Mouse (Mus musculus) G1E (cell line): ENCODE measurements at regions not wholly inside any gene's neighbourhood (a gene's known extent, or its start where the extent isn't known, plus 50 kb on each side); places are given as distances from the start of the nearest gene placed in this dataset.

Source experiments
- ATAC-seq: 2 replicates; pipeline ENCODE4 v1.8.0; 2016; ENCODE audit warnings: mild to moderate bottlenecking; ENCODE audit not compliant: insufficient number of reproducible peaks, poor library complexity, low FRiP score, severe bottlenecking; ENCODE audit errors: extremely low read depth
- DNase-seq: peaks from one replicate; pipeline ENCODE4 v3.0.0; 2012; ENCODE audit warnings: low spot score
- H3K27me3 ChIP-seq: 2 replicates; pipeline ENCODE4 v1.6.1; 2012; ENCODE audit warnings: mild to moderate bottlenecking, low read length, inconsistent platforms; ENCODE audit not compliant: insufficient read depth
- H3K36me3 ChIP-seq: replicated peaks from 2 replicates; pipeline ENCODE3; 2012; ENCODE audit warnings: mild to moderate bottlenecking, inconsistent platforms
- H3K4me1 ChIP-seq: 2 replicates; pipeline ENCODE4 v1.6.1; 2012; ENCODE audit warnings: low read depth, low read length, inconsistent platforms, mixed read lengths; ENCODE audit not compliant: insufficient read depth
- H3K4me3 ChIP-seq: 2 replicates; pipeline ENCODE4 v1.5.1; 2012; ENCODE audit warnings: low read depth, mild to moderate bottlenecking, inconsistent platforms, low read length, moderate library complexity, mixed read lengths
- H3K9me3 ChIP-seq: replicated peaks from 2 replicates; pipeline ENCODE4 v1.6.1; 2012; ENCODE audit warnings: inconsistent platforms
- CTCF ChIP-seq: IDR thresholded peaks from 2 replicates; pipeline ENCODE4 v1.5.1; 2012; ENCODE audit warnings: low read depth, low read length, inconsistent platforms, mixed read lengths
- GATA1 ChIP-seq: IDR thresholded peaks from 2 replicates; pipeline ENCODE4 v1.6.1; 2012; ENCODE audit warnings: borderline replicate concordance, low read length, inconsistent platforms, mixed read lengths
- GATA2 ChIP-seq: IDR thresholded peaks from 2 replicates; pipeline ENCODE4 v1.6.1; 2012; ENCODE audit warnings: low read depth, low read length, inconsistent platforms, borderline replicate concordance
- POLR2AphosphoS5 ChIP-seq: IDR thresholded peaks from 2 replicates; pipeline ENCODE4 v1.6.1; 2012; ENCODE audit warnings: low read depth, low read length, inconsistent platforms; ENCODE audit not compliant: insufficient replicate concordance
- TAL1 ChIP-seq: conservative IDR thresholded peaks from 2 replicates; pipeline ENCODE4 v1.6.1; 2012; ENCODE audit warnings: low read depth, low read length, inconsistent platforms, mixed read lengths

- TF ChIP-seq POLR2AphosphoS5 (no peak), GATA2 (no peak), TAL1 (no peak), CTCF (no peak), GATA1 (no peak)
- Histone ChIP-seq H3K4me3 (no peak overlapping the region), H3K4me1 (no peaks in the 10 kb centered on the region), H3K36me3 (no peaks in the 10 kb centered on the region), H3K27me3 (no peaks in the 10 kb centered on the region), H3K9me3 (peaks cover 72% of the 10 kb centered on the region)
- ATAC-seq (no peak), DNase-seq (no peak)
Measured at GRCm38 (mm10) chr1:119238463-119238862, 183.6 kb downstream of the Inhbb start.

- H3K36me3 ChIP-seq, result no peaks in the 10 kb centered on the region
- DNase-seq (no peak), ATAC-seq (no peak)
- no peak overlapping the region for H3K4me3 ChIP-seq
- H3K4me1 ChIP-seq, result no peaks in the 10 kb centered on the region
- no peak for TF ChIP-seq POLR2AphosphoS5
- no peak for TF ChIP-seq GATA2
- TF ChIP-seq TAL1, result no peak
- no peak for TF ChIP-seq GATA1
- TF ChIP-seq CTCF, result no peak
- no peaks in the 10 kb centered on the region for H3K27me3 ChIP-seq
- H3K9me3 ChIP-seq, result peaks cover 84% of the 10 kb centered on the region
Measured at GRCm38 (mm10) chr1:119236787-119237186, 183.4 kb upstream of the Gli2 start.

DNA sequence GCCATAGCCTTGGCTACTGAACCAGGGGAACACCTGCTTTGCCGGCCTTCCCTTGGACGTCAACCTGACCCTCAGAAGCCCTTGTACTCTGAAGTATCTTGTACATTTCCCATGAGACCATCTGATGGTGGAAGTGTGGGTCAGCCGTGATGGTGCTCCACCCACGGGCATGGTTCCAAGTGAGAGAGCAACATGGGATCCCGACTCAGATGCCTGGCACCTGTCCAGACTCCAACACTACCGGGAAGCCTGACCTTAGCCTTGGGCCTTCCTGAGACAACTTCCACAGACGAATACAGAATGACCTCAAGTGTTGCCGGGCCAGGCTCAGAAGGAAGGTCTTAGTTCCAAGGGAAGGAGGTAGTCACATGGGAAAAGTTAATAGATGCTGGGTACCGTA lies 181.0 kb upstream of the Gli2 start:
- H3K36me3 ChIP-seq, result no peaks in the 10 kb centered on the region
- no peak overlapping the region for H3K4me3 ChIP-seq
- DNase-seq (no peak), ATAC-seq (no peak)
- TF ChIP-seq POLR2AphosphoS5 (no peak), TAL1 (no peak), GATA2 (no peak)
- peaks cover 91% of the 10 kb centered on the region for H3K9me3 ChIP-seq
- no peaks in the 10 kb centered on the region for H3K4me1 ChIP-seq
- H3K27me3 ChIP-seq, result no peaks in the 10 kb centered on the region

- H3K4me3 ChIP-seq, result no peak overlapping the region
- DNase-seq, result no peak
- no peaks in the 10 kb centered on the region for H3K27me3 ChIP-seq
- H3K4me1 ChIP-seq, result no peaks in the 10 kb centered on the region
- no peak for TF ChIP-seq POLR2AphosphoS5
- TF ChIP-seq TAL1, result no peak
- TF ChIP-seq GATA2, result no peak
- no peak for TF ChIP-seq GATA1
- TF ChIP-seq CTCF, result no peak
- H3K36me3 ChIP-seq, result no peaks in the 10 kb centered on the region
- ATAC-seq, result no peak
- H3K9me3 ChIP-seq, result peaks cover 92% of the 10 kb centered on the region
Measured at GRCm38 (mm10) chr1:119226996-119227395, 173.6 kb upstream of the Gli2 start.

DNA sequence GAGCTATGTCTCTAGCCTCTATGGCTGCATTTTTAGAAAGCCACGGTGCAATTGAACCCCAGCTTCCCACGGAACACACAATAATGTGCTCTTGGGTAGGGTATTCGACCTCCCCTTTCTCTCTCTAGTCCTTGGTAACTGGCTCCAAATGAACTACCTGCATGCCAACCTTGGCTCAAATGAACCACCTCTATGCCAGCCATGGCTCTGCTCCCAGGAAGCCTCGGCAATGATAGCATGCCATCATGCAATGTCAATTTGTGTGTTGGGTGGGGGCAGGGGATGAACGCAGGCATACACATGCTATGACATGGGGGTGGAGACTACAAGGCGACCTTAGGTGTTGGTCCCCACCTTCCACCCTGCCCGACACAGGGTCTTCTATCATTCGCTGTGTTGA lies 170.5 kb upstream of the Gli2 start:
- DNase-seq (no peak), ATAC-seq (no peak)
- Histone ChIP-seq H3K4me1 (no peaks in the 10 kb centered on the region), H3K4me3 (no peak overlapping the region), H3K9me3 (peaks cover 89% of the 10 kb centered on the region), H3K27me3 (no peaks in the 10 kb centered on the region), H3K36me3 (no peaks in the 10 kb centered on the region)
- TF ChIP-seq CTCF (no peak), GATA1 (no peak), TAL1 (no peak), POLR2AphosphoS5 (no peak), GATA2 (no peak)

DNA sequence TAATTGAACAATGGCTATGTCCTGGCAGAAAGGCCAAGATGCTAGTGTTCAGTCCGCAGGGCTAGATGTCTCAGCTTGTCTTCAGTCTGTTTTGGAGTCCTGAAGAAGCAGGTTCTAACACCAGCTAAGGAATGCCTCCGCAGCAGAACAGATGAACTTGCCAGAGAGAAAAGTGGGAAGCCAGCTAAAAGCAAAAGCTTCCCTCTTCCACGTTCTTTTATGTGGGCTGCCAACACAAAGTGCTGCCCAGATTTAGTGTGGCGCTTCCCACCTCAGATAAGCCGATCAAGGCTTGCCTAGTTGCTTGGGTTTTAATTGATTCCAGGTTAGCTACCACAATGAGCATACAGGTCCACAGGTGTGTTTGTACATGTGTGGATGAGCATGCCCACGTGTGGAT lies 168.5 kb upstream of the Gli2 start:
- TF ChIP-seq GATA1 (no peak), POLR2AphosphoS5 (no peak), GATA2 (no peak), CTCF (no peak), TAL1 (no peak)
- H3K4me3 ChIP-seq, result no peak overlapping the region
- ATAC-seq (no peak), DNase-seq (no peak)
- H3K27me3 ChIP-seq, result no peaks in the 10 kb centered on the region
- peaks cover 84% of the 10 kb centered on the region for H3K9me3 ChIP-seq
- H3K36me3 ChIP-seq, result no peaks in the 10 kb centered on the region
- no peaks in the 10 kb centered on the region for H3K4me1 ChIP-seq

DNA sequence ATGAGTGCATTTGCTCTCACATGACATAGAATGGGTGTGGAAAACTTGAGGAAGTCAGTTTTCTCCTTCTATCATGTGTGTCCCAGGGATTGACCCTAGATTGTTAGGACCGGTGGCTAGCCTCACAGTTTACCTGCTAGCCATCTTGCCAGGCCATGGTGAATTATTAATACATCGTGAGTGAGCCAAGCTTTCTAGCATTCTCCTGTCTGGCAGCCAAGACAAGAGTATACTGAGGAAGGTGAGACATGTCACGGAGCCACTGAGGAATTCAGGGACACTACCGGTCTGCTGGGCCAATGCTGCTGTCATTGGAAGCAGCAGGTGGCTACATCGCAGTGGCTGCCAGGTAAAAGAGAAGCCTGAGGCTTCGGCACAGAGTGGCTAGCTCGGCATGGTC lies 167.6 kb upstream of the Gli2 start:
- no peaks in the 10 kb centered on the region for H3K4me1 ChIP-seq
- TF ChIP-seq GATA1 (no peak), TAL1 (no peak), CTCF (no peak)
- peaks cover 85% of the 10 kb centered on the region for H3K9me3 ChIP-seq
- no peaks in the 10 kb centered on the region for H3K36me3 ChIP-seq
- ATAC-seq, result no peak
- H3K4me3 ChIP-seq, result no peak overlapping the region
- no peak for DNase-seq
- no peaks in the 10 kb centered on the region for H3K27me3 ChIP-seq
